Mouse (Mus musculus) heart, embryonic 13.5 days (tissue): Measurements from ENCODE around the gene Rps6kc1. TPM values are rescaled to one million over a fixed set of nuclear protein-coding genes. Genes with fewer than 3 reads are reported as not detected.

ENCODE experiments used
- ATAC-seq: fragments of 200-750 bp; cut with Nextera tagmentation; 2 replicates; pipeline ENCODE4 v1.8.0; 2017; ENCODE audit warnings: moderate TSS enrichment; ENCODE audit not compliant: insufficient number of reproducible peaks, low FRiP score, low TSS enrichment; ENCODE audit errors: extremely low read depth
- H3K27ac ChIP-seq: fragments of 300-500 bp; sonication (generic); replicated peaks from 2 replicates; pipeline ENCODE4 v1.5.1; 2015; ENCODE audit warnings: moderate library complexity, mild to moderate bottlenecking, inconsistent platforms
- H3K27me3 ChIP-seq: fragments of 300-500 bp; sonication (generic); replicated peaks from 2 replicates; pipeline ENCODE4 v1.6.1; 2015; ENCODE audit warnings: mild to moderate bottlenecking, inconsistent platforms
- H3K36me3 ChIP-seq: fragments of 300-500 bp; sonication (generic); 2 replicates; pipeline ENCODE4 v1.6.1; 2015; ENCODE audit warnings: mild to moderate bottlenecking, inconsistent platforms
- H3K4me1 ChIP-seq: fragments of 300-500 bp; sonication (generic); 2 replicates; pipeline ENCODE4 v1.6.1; 2015; ENCODE audit warnings: inconsistent platforms
- H3K4me2 ChIP-seq: fragments of 300-500 bp; sonication (generic); 2 replicates; pipeline ENCODE4 v1.6.1; 2015; ENCODE audit warnings: inconsistent platforms, mild to moderate bottlenecking, moderate library complexity
- H3K4me3 ChIP-seq: fragments of 300-500 bp; sonication (generic); 2 replicates; pipeline ENCODE4 v1.5.1; 2015; ENCODE audit warnings: moderate library complexity, mild to moderate bottlenecking, inconsistent platforms
- H3K9ac ChIP-seq: fragments of 300-500 bp; sonication (generic); 2 replicates; pipeline ENCODE4 v1.6.1; 2015; ENCODE audit warnings: inconsistent platforms, mild to moderate bottlenecking, moderate library complexity
- H3K9me3 ChIP-seq: fragments of 300-500 bp; sonication (generic); 2 replicates; pipeline ENCODE4 v1.6.1; 2016; ENCODE audit warnings: inconsistent platforms
- WGBS: fragments of 180-500 bp; shearing (Covaris S2); methylation state at CpG from one replicate; pipeline ENCODE4 v1.1.7; 2015; ENCODE audit warnings: mixed read lengths; 5-methylcytosine and 5-hydroxymethylcytosine counted together
- polyA plus RNA-seq: library from polyadenylated mRNA; unstranded; fragments of >200 nt; fragmentation: Nextera tagmentation; extraction: Ambion mirVana; gene quantifications from 2 replicates; pipeline ENCODE4 v1.2.1, GENCODE M21; 2015

The Rps6kc1 gene
- polyA plus RNA-seq: 8.3 and 10.1 TPM in 2 replicates

- H3K4me1 ChIP-seq: peaks cover 13% of the 10 kb centered on the region
- H3K4me3 ChIP-seq: peak within 1 kb of the TSS; percentile 96
- peak within 1 kb of the TSS; percentile 84 for H3K4me2 ChIP-seq
- H3K36me3 ChIP-seq: no peaks in the 10 kb centered on the region
- peak within 1 kb of the TSS; percentile 91 for H3K9ac ChIP-seq
- peak; percentile 74 for ATAC-seq
- H3K27ac ChIP-seq: peak within 1 kb of the TSS; percentile 53; the same call in 1 of the 2 replicates
- WGBS: under 1% methylated on average over 47 of the region's 47 CpGs
- no peaks in the 10 kb centered on the region for H3K27me3 ChIP-seq
- H3K9me3 ChIP-seq: no peaks in the 10 kb centered on the region
Observed at GRCm38 (mm10) chr1:190911415-190912123, at the start of gene Rps6kc1. Gene Rps6kc1 (minus strand): TSS chr1:190911770.

GRCm38 (mm10) chr1:190958821-190959220, 47.3 kb upstream of the Rps6kc1 start:
- Histone ChIP-seq H3K36me3 (peaks cover 98% of the 10 kb centered on the region), H3K4me1 (peaks cover 36% of the 10 kb centered on the region), H3K4me3 (no peak overlapping the region), H3K9me3 (no peaks in the 10 kb centered on the region), H3K27me3 (no peaks in the 10 kb centered on the region), H3K27ac (peak overlapping the region; percentile 50), H3K4me2 (no peak overlapping the region), H3K9ac (peak overlapping the region; percentile 25; the same call in 1 of the 2 replicates)
- no peak; the same call in 1 of the 2 replicates for ATAC-seq
- 35% methylated on average over 5 of the region's 5 CpGs for WGBS

- 32% methylated on average over 3 of the region's 3 CpGs for WGBS
- Histone ChIP-seq H3K4me2 (peak overlapping the region; percentile 27), H3K9me3 (no peaks in the 10 kb centered on the region), H3K27me3 (no peaks in the 10 kb centered on the region), H3K36me3 (peaks cover 99% of the 10 kb centered on the region), H3K9ac (0 out of 2 replicates have a peak overlapping the region, but pooled peaks have one; percentile 50), H3K4me3 (no peak overlapping the region), H3K4me1 (peaks cover 57% of the 10 kb centered on the region), H3K27ac (peak overlapping the region; percentile 98)
- ATAC-seq: no peak; the same call in 1 of the 2 replicates
Observed at GRCm38 (mm10) chr1:190953009-190953408, 41.4 kb upstream of the Rps6kc1 start.

GRCm38 (mm10) chr1:190951014-190951413, 39.4 kb upstream of the Rps6kc1 start:
- H3K27me3 ChIP-seq: no peaks in the 10 kb centered on the region
- no peak overlapping the region for H3K4me3 ChIP-seq
- H3K27ac ChIP-seq: 0 out of 2 replicates have a peak overlapping the region, but pooled peaks have one; percentile 38
- ATAC-seq: no peak
- no peak overlapping the region for H3K9ac ChIP-seq
- H3K36me3 ChIP-seq: peaks cover 99% of the 10 kb centered on the region
- H3K9me3 ChIP-seq: no peaks in the 10 kb centered on the region
- H3K4me1 ChIP-seq: peaks cover 53% of the 10 kb centered on the region
- H3K4me2 ChIP-seq: no peak overlapping the region
- 61% methylated on average over 5 of the region's 5 CpGs for WGBS

GRCm38 (mm10) chr1:190948846-190949245, 37.3 kb upstream of the Rps6kc1 start:
- ATAC-seq: no peak
- peaks cover 96% of the 10 kb centered on the region for H3K36me3 ChIP-seq

GRCm38 (mm10) chr1:190948439-190948838, 36.9 kb upstream of the Rps6kc1 start:
- Histone ChIP-seq H3K4me3 (no peak overlapping the region), H3K9ac (no peak overlapping the region), H3K36me3 (peaks cover 96% of the 10 kb centered on the region), H3K4me2 (no peak overlapping the region), H3K27me3 (no peaks in the 10 kb centered on the region), H3K27ac (no peak overlapping the region), H3K4me1 (peaks cover 31% of the 10 kb centered on the region), H3K9me3 (no peaks in the 10 kb centered on the region)
- WGBS: 84% methylated on average over 7 of the region's 7 CpGs
- ATAC-seq: no peak

More at GRCm38 (mm10) chr1:190948846-190949245, 37.3 kb upstream of the Rps6kc1 start:
- WGBS: 85% methylated on average over 17 of the region's 17 CpGs
- Histone ChIP-seq H3K4me3 (no peak overlapping the region), H3K4me1 (peaks cover 36% of the 10 kb centered on the region), H3K9me3 (no peaks in the 10 kb centered on the region), H3K9ac (no peak overlapping the region), H3K27ac (no peak overlapping the region), H3K27me3 (no peaks in the 10 kb centered on the region), H3K4me2 (no peak overlapping the region)

GRCm38 (mm10) chr1:190947986-190948385, 36.4 kb upstream of the Rps6kc1 start:
- Histone ChIP-seq H3K27me3 (no peaks in the 10 kb centered on the region), H3K4me2 (no peak overlapping the region), H3K4me3 (no peak overlapping the region), H3K4me1 (peaks cover 28% of the 10 kb centered on the region), H3K9ac (no peak overlapping the region), H3K27ac (no peak overlapping the region), H3K9me3 (no peaks in the 10 kb centered on the region), H3K36me3 (peaks cover 96% of the 10 kb centered on the region)
- no peak for ATAC-seq
- WGBS: 78% methylated on average over 5 of the region's 5 CpGs

- Histone ChIP-seq H3K4me3 (no peak overlapping the region), H3K27ac (no peak overlapping the region), H3K9ac (no peak overlapping the region), H3K36me3 (peaks cover 97% of the 10 kb centered on the region), H3K27me3 (no peaks in the 10 kb centered on the region), H3K4me2 (no peak overlapping the region), H3K4me1 (no peaks in the 10 kb centered on the region), H3K9me3 (no peaks in the 10 kb centered on the region)
- ATAC-seq: no peak
- WGBS: 48% methylated on average over 6 of the region's 6 CpGs
Observed at GRCm38 (mm10) chr1:190944109-190944760, 32.7 kb upstream of the Rps6kc1 start.

GRCm38 (mm10) chr1:190939803-190940202, 28.2 kb upstream of the Rps6kc1 start:
- no peaks in the 10 kb centered on the region for H3K9me3 ChIP-seq
- no peaks in the 10 kb centered on the region for H3K27me3 ChIP-seq
- WGBS: 86% methylated on average over 7 of the region's 7 CpGs
- no peaks in the 10 kb centered on the region for H3K4me1 ChIP-seq
- H3K36me3 ChIP-seq: peaks cover 93% of the 10 kb centered on the region
- ATAC-seq: no peak
- no peak overlapping the region for H3K4me2 ChIP-seq
- H3K9ac ChIP-seq: no peak overlapping the region
- no peak overlapping the region for H3K4me3 ChIP-seq
- no peak overlapping the region for H3K27ac ChIP-seq

GRCm38 (mm10) chr1:190930181-190930580, 18.6 kb upstream of the Rps6kc1 start:
- no peaks in the 10 kb centered on the region for H3K9me3 ChIP-seq

GRCm38 (mm10) chr1:190929010-190929695, 17.6 kb upstream of the Rps6kc1 start:
- 6% methylated on average over 24 of the region's 27 CpGs for WGBS
- H3K27me3 ChIP-seq: no peaks in the 10 kb centered on the region
- H3K4me2 ChIP-seq: peak overlapping the region; percentile 89
- peak overlapping the region; percentile 94 for H3K9ac ChIP-seq
- peaks cover 22% of the 10 kb centered on the region for H3K4me1 ChIP-seq
- no peak for ATAC-seq
- H3K4me3 ChIP-seq: peak overlapping the region; percentile 85
- H3K9me3 ChIP-seq: no peaks in the 10 kb centered on the region
- H3K36me3 ChIP-seq: peaks cover 16% of the 10 kb centered on the region
- H3K27ac ChIP-seq: peak overlapping the region; percentile 97

More at GRCm38 (mm10) chr1:190930181-190930580, 18.6 kb upstream of the Rps6kc1 start:
- Histone ChIP-seq H3K27me3 (no peaks in the 10 kb centered on the region), H3K4me2 (no peak overlapping the region), H3K36me3 (peaks cover 26% of the 10 kb centered on the region), H3K9ac (peak overlapping the region; percentile 5; the same call in 1 of the 2 replicates), H3K4me3 (no peak overlapping the region), H3K4me1 (peaks cover 22% of the 10 kb centered on the region), H3K27ac (no peak overlapping the region)
- ATAC-seq: no peak
- 73% methylated on average over 6 of the region's 6 CpGs for WGBS
